Mouse (Mus musculus): ENCODE data around the gene Slc22a17.

Gene Slc22a17

GRCm38 (mm10) chr14:54938431-54939219 lies 25.7 kb upstream of the Slc22a17 start:
- no peak for DNase-seq

- no peak for DNase-seq
These were observed 24.6 kb upstream of the Slc22a17 start for GRCm38 (mm10) chr14:54937361-54938182.

GRCm38 (mm10) chr14:54936831-54937160 lies 23.9 kb upstream of the Slc22a17 start:
- no peak for DNase-seq

DNA sequence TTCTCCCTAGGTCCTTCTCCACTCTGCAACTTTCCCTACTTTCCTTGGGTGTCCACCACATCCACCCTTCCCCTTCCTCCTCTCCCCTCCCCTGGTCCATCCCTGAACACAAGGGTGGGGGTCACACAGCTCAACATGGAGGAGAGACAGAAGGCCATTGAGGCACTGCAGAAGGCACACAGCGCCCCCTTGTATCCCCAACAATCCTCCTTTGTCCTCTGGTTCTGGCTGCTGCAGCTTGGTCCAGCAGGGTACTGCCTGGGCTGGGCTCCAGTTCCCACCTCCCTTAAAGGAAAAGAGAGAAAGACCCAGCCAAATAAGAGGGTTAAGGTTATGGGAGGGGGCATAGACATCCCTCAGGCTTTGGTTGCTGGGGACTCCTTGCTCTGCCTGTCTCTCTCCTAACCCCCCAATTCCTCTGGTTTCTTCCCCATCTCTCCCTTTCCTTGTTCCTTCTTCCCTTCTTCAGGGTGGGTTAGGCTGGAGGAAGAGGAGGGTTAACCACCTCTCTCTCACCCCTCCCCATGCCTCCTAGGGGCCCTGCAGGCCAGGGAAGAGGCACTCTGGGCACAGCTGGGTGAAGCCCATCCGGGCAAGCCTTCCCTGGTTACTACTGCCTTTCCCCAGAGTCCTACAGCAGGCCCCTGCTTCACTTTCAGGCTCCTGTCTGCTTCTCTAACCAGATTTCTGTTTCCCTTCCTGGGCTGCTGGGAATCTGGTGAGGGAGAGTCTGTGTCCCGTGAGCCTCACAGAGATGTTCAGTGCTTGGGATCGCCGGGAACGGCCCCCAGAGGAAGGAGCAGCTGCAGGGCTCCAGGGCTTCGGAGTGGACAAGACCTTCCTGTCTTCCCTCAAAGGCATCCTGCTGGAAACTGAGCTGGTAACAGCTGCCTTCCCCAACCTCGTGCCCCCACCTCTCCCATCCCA lies 23.2 kb upstream of the Slc22a17 start, which contains the start of gene Cmtm5:
Gene Cmtm5 (plus strand): TSS at position 358 of the 927 bp plus-strand sequence.
- no peak for DNase-seq

DNA sequence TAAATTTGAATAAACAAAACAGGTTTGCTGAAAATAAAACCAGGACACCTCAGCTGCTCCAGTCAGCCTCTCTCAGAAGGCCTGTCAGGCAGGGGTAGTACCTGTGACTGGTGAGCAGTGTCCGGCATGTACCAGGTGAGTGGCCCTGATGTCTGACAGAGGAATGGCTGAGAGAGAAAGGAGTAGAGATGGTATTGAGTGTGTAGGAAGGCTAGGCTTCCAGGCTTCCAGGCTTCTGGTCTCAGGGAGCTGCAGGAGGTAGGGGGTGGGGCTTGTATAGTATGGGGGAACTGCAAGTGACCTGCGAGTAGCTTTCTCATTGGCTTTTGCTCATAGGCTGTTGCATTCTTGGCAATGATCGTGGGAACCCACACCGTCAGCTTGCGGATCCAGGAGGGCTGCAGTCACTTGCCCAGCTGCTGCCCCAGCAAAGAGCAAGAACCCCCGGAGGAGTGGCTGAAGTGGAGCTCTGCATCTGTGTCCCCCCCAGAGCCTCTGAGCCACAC lies 19.8 kb upstream of the Slc22a17 start, which contains the start of gene Il25:
Gene Il25 (plus strand): TSS at position 51 of the 506 bp plus-strand sequence.
- no peak for DNase-seq

- no peak for DNase-seq
These were observed 17.5 kb upstream of the Slc22a17 start for GRCm38 (mm10) chr14:54930431-54930830.

GRCm38 (mm10) chr14:54929801-54930200 lies 16.9 kb upstream of the Slc22a17 start:
- no peak for DNase-seq

DNA sequence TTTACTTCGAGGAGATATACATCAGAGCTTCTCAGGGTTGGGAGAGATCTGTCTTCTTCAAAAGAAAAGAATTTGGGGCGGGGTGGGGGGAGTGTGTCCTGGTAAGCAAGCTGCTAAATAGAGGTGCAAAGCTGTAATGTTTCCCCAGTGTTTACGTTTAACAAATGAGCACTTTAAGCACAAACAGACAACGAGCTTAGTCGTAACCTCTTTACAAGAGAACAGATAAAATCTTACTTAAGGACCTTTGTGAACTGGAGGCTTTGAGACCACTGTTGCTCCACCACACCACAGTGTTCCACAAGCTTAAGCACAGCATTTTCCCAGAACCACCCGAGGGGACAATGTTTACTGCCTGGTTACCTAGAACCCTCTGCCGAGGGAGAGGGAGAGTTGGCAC lies 14.4 kb upstream of the Slc22a17 start:
- no peak for DNase-seq

GRCm38 (mm10) chr14:54926401-54927158 lies 13.6 kb upstream of the Slc22a17 start:
- DNase-seq: no peak

DNA sequence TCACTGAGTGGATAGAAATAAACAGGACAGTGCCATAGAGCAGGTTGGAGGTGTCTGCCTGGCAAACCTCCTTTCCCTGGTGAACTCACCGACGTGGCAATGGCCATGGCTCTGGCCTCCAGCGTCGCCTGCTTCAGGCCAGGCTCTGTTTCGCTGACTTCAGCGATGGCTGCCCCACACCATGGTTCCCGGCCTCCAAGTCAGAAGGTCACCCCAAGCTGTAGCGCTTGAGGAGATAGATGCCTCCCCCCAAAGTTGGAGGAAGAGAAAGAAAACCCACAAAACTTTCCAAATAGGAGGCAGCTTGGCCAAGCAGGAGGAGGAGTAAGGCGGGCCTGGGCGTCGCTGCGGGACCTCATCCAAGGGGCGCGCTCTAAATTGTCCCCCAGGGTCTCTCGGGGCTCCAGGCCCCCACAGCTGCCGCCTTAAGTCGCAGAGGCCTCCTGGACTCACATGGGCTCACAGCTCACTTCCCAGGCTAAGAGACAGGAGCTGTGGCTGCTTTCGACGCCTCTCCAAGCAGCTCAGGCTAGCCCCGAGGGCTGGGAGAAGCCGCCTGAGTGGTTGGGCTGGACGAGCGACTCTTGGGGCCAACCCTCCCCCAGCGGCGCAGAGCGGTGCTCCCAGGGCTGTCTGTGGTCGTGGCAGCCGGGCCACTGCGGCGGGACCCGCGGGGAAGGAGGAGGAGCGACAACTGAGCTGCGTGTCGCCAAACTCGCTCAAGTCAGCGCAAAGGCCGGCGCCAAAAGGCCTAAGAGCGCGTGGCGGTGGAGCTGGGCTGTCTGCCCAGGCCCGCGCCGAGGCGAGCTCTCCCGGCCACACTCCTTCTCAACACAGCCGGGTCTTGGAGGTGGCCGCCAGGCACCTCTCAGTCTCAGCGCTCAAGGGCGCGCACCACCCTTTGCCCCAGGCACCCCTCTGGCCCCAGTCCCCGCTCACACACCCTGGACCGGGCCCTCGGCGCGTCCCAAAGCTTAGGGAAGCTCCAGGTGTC lies 12.7 kb upstream of the Slc22a17 start, which contains the start of gene Efs:
Gene Efs (minus strand): TSS at position 778 of the 994 bp plus-strand sequence.
- peak; percentile 49 for DNase-seq

DNA sequence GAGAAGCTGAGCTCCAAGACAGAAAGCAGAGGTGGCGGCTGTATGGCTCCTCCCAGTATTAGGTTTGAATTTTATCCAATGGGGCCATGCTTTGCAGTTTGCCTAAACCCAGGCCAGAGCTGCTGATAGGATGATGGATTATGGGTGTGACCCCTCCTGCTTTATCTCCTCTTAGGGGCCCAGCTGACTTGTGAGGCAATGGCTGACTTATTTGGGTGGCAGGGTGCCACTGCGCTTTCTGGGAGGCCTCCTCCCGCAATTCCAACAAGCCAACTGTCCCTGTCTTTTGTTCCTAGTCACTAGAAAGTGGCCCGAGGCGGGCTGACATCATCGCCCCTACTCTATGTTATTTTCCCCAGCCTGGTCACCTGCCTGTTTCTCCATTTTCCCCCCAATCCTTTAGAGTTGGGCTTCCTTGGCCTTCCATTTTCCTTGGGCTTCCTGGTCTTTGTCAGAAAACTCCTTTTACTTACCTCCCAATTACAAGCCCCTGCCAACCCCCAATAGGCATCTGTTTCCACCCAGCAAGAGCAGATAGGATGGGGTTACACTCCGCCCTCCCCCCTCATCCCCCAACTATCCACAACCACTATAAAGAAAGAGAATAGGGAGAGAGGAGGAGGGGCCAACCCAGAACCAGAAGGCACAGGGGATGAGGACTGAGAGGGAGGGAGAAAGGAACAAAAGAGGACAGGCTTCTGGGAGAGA lies 11.9 kb upstream of the Slc22a17 start:
- DNase-seq: no peak

GRCm38 (mm10) chr14:54920076-54920685 lies 7.2 kb upstream of the Slc22a17 start:
- DNase-seq: no peak

- peak; percentile 38 for DNase-seq
These were observed 411 bp upstream of the Slc22a17 start for GRCm38 (mm10) chr14:54913343-54913742.

DNA sequence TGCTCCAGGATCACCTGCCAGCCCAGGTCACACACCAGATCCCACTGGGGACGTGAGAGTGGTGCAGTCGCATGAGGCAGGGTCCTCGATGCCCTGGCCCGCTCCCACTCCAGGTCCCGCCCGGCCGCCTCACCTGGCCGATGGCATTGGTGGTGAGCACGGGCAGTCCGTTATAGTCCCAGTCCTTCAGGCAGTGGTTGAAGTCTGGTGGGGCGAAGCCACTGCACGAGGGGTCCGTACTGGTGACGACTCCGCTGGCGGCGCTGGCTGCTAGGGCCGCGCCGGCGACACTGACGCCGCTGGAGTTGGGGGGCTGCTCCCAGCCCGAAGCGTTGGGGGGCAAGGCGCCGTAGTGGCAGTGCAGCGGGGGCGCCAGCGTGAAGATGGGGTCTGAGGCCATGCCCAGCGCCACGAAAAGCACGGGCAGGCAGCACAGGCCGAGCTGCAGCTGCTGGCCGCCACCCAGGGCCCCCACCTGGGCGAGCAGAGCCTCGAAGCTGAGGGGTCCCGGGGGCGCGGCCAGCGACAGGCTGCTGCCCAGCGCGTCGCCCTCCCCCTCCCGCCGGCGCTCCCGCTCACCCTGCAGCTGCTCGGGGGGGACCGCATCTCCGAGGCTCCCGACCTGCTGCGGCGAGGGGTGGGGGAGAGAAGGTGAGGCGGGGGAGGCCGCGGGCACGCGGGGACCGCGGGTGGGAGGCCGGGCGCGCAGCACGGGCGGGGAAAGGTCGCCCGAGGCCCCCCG lies 652 bp downstream of the Slc22a17 start:
- DNase-seq: peak; percentile 43

- no peak for DNase-seq
These were observed 4.2 kb downstream of the Slc22a17 start for GRCm38 (mm10) chr14:54908682-54909081.

GRCm38 (mm10) chr14:54903641-54904040 lies 9.3 kb downstream of the Slc22a17 start:
- DNase-seq: no peak

- DNase-seq: peak; percentile 68
These were observed 12.5 kb downstream of the Slc22a17 start for GRCm38 (mm10) chr14:54900383-54900782.

DNA sequence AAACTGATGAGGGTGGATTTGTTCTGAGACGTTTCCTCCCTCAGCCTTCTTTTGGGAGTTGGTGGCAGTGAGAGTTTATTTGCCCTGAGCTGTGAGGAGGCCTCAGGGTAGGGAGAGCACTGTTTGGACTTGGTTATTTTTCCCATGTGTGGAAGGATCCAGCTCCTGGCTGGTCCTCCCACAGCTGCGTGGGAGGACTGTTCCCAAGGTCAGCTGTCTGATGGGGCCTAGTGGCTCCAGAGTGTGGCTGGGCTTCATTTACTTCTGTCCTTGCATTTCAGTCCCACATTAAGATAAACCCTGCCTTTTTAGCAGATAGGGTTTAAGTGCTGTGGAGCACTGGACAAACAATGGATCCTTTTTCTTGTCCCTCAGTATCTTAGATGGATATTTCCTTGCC lies 15.5 kb downstream of the Slc22a17 start:
- DNase-seq: no peak
